Mouse (Mus musculus): ENCODE data around the gene Tomm70a.

GRCm38 (mm10) chr16:57176276-57176675, 54.8 kb downstream of the Tomm70a start:
- TF ChIP-seq GATA1 (IDR thresholded peaks at IDR 0.05; ENCODE audit: borderline replicate concordance, low read length) = no peak
- TF ChIP-seq FLI1 (IDR thresholded peaks at IDR 0.05; ENCODE audit: low read length) = no peak
